Mouse (Mus musculus) cortical plate, adult 2 months (tissue): ENCODE data around the gene Zfp472.

Experiments
- CTCF ChIP-seq: fragments of 200-500 bp; IDR thresholded peaks from 2 replicates; pipeline ENCODE4 v1.5.1; 2011; ENCODE audit warnings: mild to moderate bottlenecking, control low read depth, low read length; ENCODE audit not compliant: insufficient read depth; ENCODE audit errors: extremely low read depth
- POLR2A ChIP-seq: fragments of 200-500 bp; IDR thresholded peaks from 2 replicates; pipeline ENCODE4 v1.6.1; 2011; ENCODE audit warnings: mild to moderate bottlenecking, low read length, control low read depth; ENCODE audit not compliant: insufficient read depth; ENCODE audit errors: extremely low read depth

DNA sequence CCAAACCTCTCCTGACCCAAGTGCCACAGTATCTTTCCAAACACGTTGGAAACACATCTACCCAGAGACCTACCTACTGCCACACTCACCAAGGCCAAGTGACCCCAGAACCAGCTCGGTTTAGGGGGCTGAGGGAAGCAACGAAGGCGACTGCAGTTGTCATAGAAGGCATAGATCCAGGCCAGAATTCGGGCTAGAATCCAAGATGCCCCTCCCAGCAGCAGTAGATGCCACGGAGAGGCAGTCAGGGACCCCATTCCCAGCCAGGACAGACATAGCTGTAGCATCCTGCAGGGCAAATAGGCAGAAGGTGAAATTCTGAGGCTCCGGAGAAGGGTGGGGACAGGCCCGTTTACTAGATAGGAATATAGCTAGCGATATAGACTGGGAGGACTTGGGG, 18.9 kb upstream of the Zfp472 start:
- TF ChIP-seq CTCF (no peak), POLR2A (no peak)
